Mouse (Mus musculus) olfactory bulb, adult 2 months (tissue): ENCODE results near the gene Kcnip3. TPM values are rescaled to one million over a fixed set of nuclear protein-coding genes. Genes with fewer than 3 reads are reported as not detected.

Experiments used
- H3K27ac ChIP-seq: fragments of 200-500 bp; 2 replicates; pipeline ENCODE4 v1.5.1; 2012; ENCODE audit warnings: low read depth, low read length; ENCODE audit not compliant: insufficient read depth
- H3K4me1 ChIP-seq: fragments of 200-500 bp; 2 replicates; pipeline ENCODE4 v1.6.1; 2012; ENCODE audit warnings: low read length; ENCODE audit not compliant: control insufficient read depth, insufficient read depth
- H3K4me3 ChIP-seq: fragments of 200-500 bp; 2 replicates; pipeline ENCODE4 v1.5.1; 2012; ENCODE audit warnings: mild to moderate bottlenecking, low read depth, low read length, moderate library complexity; ENCODE audit not compliant: insufficient read depth
- CTCF ChIP-seq: fragments of 200-500 bp; IDR thresholded peaks from 2 replicates; pipeline ENCODE4 v1.5.1; 2012; ENCODE audit warnings: low read depth, mild to moderate bottlenecking, low read length, moderate library complexity; ENCODE audit not compliant: insufficient read depth
- POLR2A ChIP-seq: fragments of 200-500 bp; IDR thresholded peaks from 2 replicates; pipeline ENCODE4 v1.6.1; 2012; ENCODE audit warnings: mild to moderate bottlenecking, low read depth, low read length, moderate library complexity; ENCODE audit not compliant: insufficient read depth
- WGBS: fragments of 180-500 bp; shearing (Covaris S2); methylation state at CpG from one replicate; pipeline ENCODE4 v1.1.7; 2018; 5-methylcytosine and 5-hydroxymethylcytosine counted together
- polyA plus RNA-seq: library from polyadenylated mRNA; stranded (reverse); fragments of >200 nt; gene quantifications from 2 replicates; pipeline ENCODE4 v1.2.4, GENCODE M21; 2012; ENCODE audit warnings: low replicate concordance; ENCODE audit not compliant: missing spikeins, insufficient read depth, insufficient read length

The Kcnip3 gene
- polyA plus RNA-seq, 1 experiment: not detected

GRCm38 (mm10) chr2:127506131-127506632 is 15.7 kb downstream of the Kcnip3 start:
- Histone ChIP-seq H3K27ac (no peak overlapping the region), H3K4me3 (no peak overlapping the region), H3K4me1 (peaks cover 11% of the 10 kb centered on the region)
- TF ChIP-seq CTCF: no peak
- no peak for TF ChIP-seq POLR2A
- WGBS: 85% methylated on average over 6 of the region's 6 CpGs

DNA sequence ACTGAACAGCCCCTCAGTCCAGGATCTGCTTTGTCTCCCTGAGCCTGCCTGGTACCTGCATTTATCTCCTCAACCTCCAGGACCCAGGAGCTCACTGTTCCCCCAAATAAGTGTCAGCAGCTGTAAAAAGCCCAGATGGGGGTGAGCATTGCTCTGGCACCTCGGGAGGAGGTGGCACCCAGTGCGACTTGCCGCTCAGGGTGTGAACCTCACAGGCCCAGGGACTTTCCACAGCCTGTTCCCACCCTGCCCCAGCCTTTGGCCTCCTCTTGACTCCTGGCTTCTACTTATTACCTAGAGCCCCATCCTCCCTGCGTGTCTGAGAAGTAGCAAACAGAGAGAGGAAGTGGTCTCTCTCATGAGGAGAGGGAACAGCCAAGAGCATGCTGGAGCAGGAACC is 16.7 kb downstream of the Kcnip3 start:
- Histone ChIP-seq H3K27ac (no peak overlapping the region), H3K4me1 (peaks cover 11% of the 10 kb centered on the region), H3K4me3 (no peak overlapping the region)
- 79% methylated on average over 4 of the region's 4 CpGs for WGBS
- TF ChIP-seq CTCF (no peak), POLR2A (no peak)

- H3K27ac ChIP-seq: 0 out of 2 replicates have a peak overlapping the region, but pooled peaks have one; percentile 3
- H3K4me3 ChIP-seq: no peak overlapping the region
- 47% methylated on average over 8 of the region's 8 CpGs for WGBS
- peaks cover 11% of the 10 kb centered on the region for H3K4me1 ChIP-seq
- TF ChIP-seq POLR2A (no peak), CTCF (no peak)
Observed at GRCm38 (mm10) chr2:127503751-127504549, 17.9 kb downstream of the Kcnip3 start.

- 52% methylated on average over 7 of the region's 7 CpGs for WGBS
- TF ChIP-seq POLR2A: no peak
- peak; percentile 70; the same call in 1 of the 2 replicates for TF ChIP-seq CTCF
Observed at GRCm38 (mm10) chr2:127501061-127501460, 20.8 kb downstream of the Kcnip3 start.

DNA sequence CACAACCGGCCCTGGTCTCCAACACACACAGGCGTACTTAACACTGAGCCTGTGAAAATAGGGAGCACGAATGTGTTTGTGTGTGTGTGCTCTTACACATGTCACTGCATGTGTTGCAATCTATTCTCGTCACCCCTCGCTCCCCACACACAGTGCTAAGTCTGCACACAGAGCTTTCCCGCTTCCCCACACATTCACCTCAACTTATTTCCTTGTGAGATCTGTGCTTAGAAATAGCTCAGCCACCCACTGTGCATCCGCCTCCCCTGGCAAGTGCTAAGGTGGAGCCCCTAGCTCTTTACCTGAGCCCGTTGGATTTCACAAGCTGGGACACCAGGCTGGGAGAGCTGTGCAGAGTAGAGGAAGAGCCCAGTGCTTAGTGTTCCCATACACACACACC is 23.1 kb downstream of the Kcnip3 start:
- Histone ChIP-seq H3K4me1 (peaks cover 7% of the 10 kb centered on the region; the same call in 1 of the 2 replicates), H3K4me3 (no peak overlapping the region), H3K27ac (no peak overlapping the region)
- WGBS: 72% methylated on average over 8 of the region's 8 CpGs
- TF ChIP-seq POLR2A (no peak), CTCF (no peak)

More at GRCm38 (mm10) chr2:127501061-127501460, 20.8 kb downstream of the Kcnip3 start:
- Histone ChIP-seq H3K4me1 (peaks cover 8% of the 10 kb centered on the region; the same call in 1 of the 2 replicates), H3K4me3 (no peak overlapping the region), H3K27ac (no peak overlapping the region)

DNA sequence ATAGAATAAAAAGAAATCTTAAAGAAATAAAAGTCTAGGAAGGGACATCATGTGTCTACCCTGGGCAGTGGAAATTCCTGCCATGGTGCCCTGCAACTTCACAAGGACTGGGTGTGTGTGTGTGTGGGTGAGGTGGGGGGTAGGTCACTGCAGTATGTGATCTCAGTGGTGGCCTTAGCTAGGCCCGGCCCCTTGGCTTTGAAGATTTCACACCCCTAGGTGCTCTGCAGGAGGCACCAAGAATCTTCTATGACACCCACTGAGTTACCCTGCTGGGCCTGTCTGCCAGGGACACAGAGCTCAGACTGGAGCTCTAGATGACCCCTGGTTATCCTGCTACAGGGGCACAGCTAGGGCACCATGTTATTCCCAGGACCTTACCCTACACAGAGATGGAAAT is 25.6 kb downstream of the Kcnip3 start:
- no peak overlapping the region for H3K4me3 ChIP-seq
- TF ChIP-seq POLR2A: no peak
- no peak for TF ChIP-seq CTCF
- WGBS: 75% methylated on average over 1 of the region's 1 CpGs
- peaks cover 6% of the 10 kb centered on the region; the same call in 1 of the 2 replicates for H3K4me1 ChIP-seq
- no peak overlapping the region for H3K27ac ChIP-seq

GRCm38 (mm10) chr2:127484476-127485170 is 37.3 kb downstream of the Kcnip3 start:
- Histone ChIP-seq H3K4me3 (no peak overlapping the region), H3K4me1 (peaks cover 29% of the 10 kb centered on the region), H3K27ac (no peak overlapping the region)
- TF ChIP-seq CTCF (no peak), POLR2A (no peak)
- WGBS: 29% methylated on average over 19 of the region's 19 CpGs

GRCm38 (mm10) chr2:127483001-127483400 is 38.9 kb downstream of the Kcnip3 start:
- 8% methylated on average over 21 of the region's 21 CpGs for WGBS
- H3K27ac ChIP-seq: no peak overlapping the region

GRCm38 (mm10) chr2:127482533-127482911 is 39.4 kb downstream of the Kcnip3 start:
- Histone ChIP-seq H3K4me1 (peaks cover 33% of the 10 kb centered on the region), H3K27ac (no peak overlapping the region), H3K4me3 (peak overlapping the region; percentile 22)
- TF ChIP-seq POLR2A (no peak), CTCF (no peak)
- 3% methylated on average over 21 of the region's 21 CpGs for WGBS

More at GRCm38 (mm10) chr2:127483001-127483400, 38.9 kb downstream of the Kcnip3 start:
- TF ChIP-seq POLR2A: no peak
- TF ChIP-seq CTCF: no peak
- H3K4me3 ChIP-seq: peak overlapping the region; percentile 6; the same call in 1 of the 2 replicates
- H3K4me1 ChIP-seq: peaks cover 33% of the 10 kb centered on the region
